Mouse (Mus musculus): ENCODE results near the gene Fam71e1. TPM values are rescaled to one million over a fixed set of nuclear protein-coding genes. Genes with fewer than 3 reads are reported as not detected.
A peak's percentile ranks its signal among the peaks of the same experiment; 100 is the strongest.

The Fam71e1 gene
- polyA plus RNA-seq, 1 experiment from 2014 or later, result 25.3 TPM

DNA sequence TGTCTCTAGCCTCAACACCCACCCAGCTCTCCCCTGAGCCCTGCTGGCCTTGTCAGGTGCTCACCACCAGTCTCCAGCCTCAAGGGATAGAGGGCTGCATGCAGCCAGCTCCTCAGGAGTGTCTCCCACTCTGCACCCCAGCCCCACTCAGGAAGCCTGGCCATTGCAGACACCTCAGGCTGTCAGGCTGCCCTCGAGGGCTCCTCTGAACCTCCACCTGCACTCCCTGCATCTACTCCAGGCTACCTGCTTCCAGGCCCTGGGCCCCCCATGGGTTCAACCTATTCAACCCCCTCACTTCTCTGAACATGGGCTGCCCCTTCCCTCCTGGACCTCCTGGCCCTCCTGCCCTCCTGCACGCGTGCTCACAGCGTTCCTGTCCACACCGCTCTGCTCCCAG, 5.0 kb upstream of the Fam71e1 start:
- Histone ChIP-seq H3K9ac (ENCODE audit: low read length) (no peak overlapping the region), H3K9me3 (ENCODE audit: control insufficient read depth, low read length) (no peaks in the 10 kb centered on the region), H3K27me3 (ENCODE audit: control insufficient read depth, insufficient read depth, low read length) (no peaks in the 10 kb centered on the region), H3K27ac (ENCODE audit: low read depth, low read length) (no peak overlapping the region), H3K4me1 (replicated peaks; ENCODE audit: control insufficient read depth, insufficient read depth, low read length) (0 out of 2 replicates have a peak, but pooled peaks cover 5% of the 10 kb centered on the region), H3K4me3 (ENCODE audit: low read depth, low read length) (no peak overlapping the region), H3K4me2 (ENCODE audit: low read depth, low read length, severe bottlenecking) (no peak overlapping the region), H3K36me3 (ENCODE audit: control insufficient read depth, insufficient read depth, low read length) (peaks cover 4% of the 10 kb centered on the region; the same call in 1 of the 2 replicates)
- 95% methylated on average over 5 of the region's 5 CpGs for WGBS
- ATAC-seq (replicated peaks; ENCODE audit: low FRiP score) (no peak), DNase-seq (ENCODE audit: low spot score) (no peak)

DNA sequence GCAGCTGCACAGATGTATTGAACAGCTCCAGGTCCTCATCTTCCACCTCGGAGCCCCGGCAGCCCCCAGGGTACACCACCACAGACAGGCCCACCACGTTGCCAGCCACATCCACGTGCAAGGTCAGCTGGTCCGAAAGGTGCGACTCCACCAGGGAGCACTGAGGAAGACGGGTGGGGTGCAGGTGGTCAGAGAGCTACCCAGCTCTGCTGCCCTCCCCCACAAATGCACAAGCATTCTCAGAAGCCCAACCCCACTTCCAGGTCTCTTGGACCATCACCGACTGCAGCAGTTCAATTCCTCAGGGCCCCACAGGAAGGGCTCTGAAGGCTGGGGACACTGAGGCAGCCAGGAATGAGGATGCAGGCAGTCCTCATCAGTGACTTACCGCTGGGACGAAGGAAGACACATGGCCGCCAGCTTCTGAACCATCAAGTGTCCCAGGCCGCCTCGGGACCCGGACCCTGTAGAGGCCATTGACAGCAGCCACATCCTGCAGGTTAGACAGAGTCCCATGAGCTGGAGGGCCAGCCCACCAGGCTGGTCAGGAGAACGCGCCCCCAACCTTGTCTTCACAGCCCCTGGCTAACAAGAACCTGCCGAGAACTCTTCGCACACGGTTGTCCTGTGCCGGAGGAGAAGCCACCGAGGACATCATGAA, 4.1 kb upstream of the Fam71e1 start:
- DNase-seq (ENCODE audit: low spot score) (peak; percentile 51), ATAC-seq (replicated peaks; ENCODE audit: low FRiP score) (no peak)
- H3K4me2 ChIP-seq (ENCODE audit: low read depth, low read length, severe bottlenecking), result no peak overlapping the region
- no peaks in the 10 kb centered on the region for H3K9me3 ChIP-seq (ENCODE audit: control insufficient read depth, low read length)
- H3K27ac ChIP-seq (ENCODE audit: low read depth, low read length), result no peak overlapping the region
- H3K4me1 ChIP-seq (replicated peaks; ENCODE audit: control insufficient read depth, insufficient read depth, low read length), result peaks cover 5% of the 10 kb centered on the region
- H3K4me3 ChIP-seq (ENCODE audit: low read depth, low read length), result no peak overlapping the region
- H3K27me3 ChIP-seq (ENCODE audit: control insufficient read depth, insufficient read depth, low read length), result no peaks in the 10 kb centered on the region
- no peak overlapping the region for H3K9ac ChIP-seq (ENCODE audit: low read length)
- H3K36me3 ChIP-seq (ENCODE audit: control insufficient read depth, insufficient read depth, low read length), result peaks cover 4% of the 10 kb centered on the region; the same call in 1 of the 2 replicates
- 96% methylated on average over 20 of the region's 21 CpGs for WGBS

DNA sequence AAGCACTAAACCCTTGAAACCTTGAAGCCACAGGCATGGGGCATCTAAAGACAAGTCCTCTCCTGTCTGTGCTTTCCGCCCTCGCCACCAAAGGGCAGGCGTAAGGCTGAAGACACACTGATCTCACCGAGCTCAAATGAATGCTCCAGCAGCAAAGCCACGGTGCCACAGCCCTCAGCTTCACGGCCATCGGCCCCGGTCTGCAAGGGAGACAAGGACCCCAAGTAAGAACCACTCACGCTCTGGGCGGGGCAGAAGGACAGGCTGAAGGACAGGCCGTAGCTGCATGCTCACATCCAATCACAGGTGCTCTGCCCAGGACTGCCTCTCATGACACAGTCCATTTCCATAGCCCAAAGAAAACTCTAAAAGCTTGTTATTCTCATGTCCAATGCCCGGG, 1.7 kb upstream of the Fam71e1 start:
- H3K4me2 ChIP-seq (ENCODE audit: low read depth, low read length, severe bottlenecking), result no peak overlapping the region
- H3K9me3 ChIP-seq (ENCODE audit: control insufficient read depth, low read length), result no peaks in the 10 kb centered on the region
- WGBS, result 92% methylated on average over 12 of the region's 12 CpGs
- H3K4me3 ChIP-seq (ENCODE audit: low read depth, low read length), result no peak overlapping the region
- ATAC-seq (replicated peaks; ENCODE audit: low FRiP score) (no peak), DNase-seq (ENCODE audit: low spot score) (no peak)
- H3K4me1 ChIP-seq (replicated peaks; ENCODE audit: control insufficient read depth, insufficient read depth, low read length), result peaks cover 7% of the 10 kb centered on the region
- H3K27ac ChIP-seq (ENCODE audit: low read depth, low read length), result no peak overlapping the region
- H3K36me3 ChIP-seq (ENCODE audit: control insufficient read depth, insufficient read depth, low read length), result peaks cover 4% of the 10 kb centered on the region; the same call in 1 of the 2 replicates
- H3K27me3 ChIP-seq (ENCODE audit: control insufficient read depth, insufficient read depth, low read length), result no peaks in the 10 kb centered on the region
- H3K9ac ChIP-seq (ENCODE audit: low read length), result no peak overlapping the region

DNA sequence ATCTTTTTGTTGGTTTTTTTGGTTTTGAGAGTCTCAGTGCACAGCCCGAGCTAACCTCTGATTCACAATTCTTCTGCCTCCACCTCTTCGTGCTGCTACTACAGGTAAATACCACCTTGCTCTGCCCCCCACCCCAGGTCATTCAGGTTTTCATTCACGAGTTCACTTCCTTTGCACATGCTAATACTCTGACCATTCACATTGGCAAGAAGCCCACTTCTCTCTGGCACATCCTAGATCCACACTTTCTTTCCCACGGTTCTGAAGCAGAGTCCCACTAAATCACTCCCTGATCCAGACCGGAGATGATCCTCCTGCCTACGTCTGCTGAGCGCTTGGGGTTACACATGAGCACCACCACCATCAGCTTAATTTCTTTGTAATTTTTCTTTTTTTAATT, 1.3 kb upstream of the Fam71e1 start:
- Histone ChIP-seq H3K4me3 (ENCODE audit: low read depth, low read length) (no peak overlapping the region; the same call in 1 of the 2 replicates), H3K27me3 (ENCODE audit: control insufficient read depth, insufficient read depth, low read length) (no peaks in the 10 kb centered on the region), H3K36me3 (ENCODE audit: control insufficient read depth, insufficient read depth, low read length) (peaks cover 4% of the 10 kb centered on the region; the same call in 1 of the 2 replicates), H3K9ac (ENCODE audit: low read length) (peak overlapping the region; percentile 94; the same call in 1 of the 2 replicates), H3K4me1 (replicated peaks; ENCODE audit: control insufficient read depth, insufficient read depth, low read length) (peaks cover 7% of the 10 kb centered on the region), H3K27ac (ENCODE audit: low read depth, low read length) (no peak overlapping the region), H3K4me2 (ENCODE audit: low read depth, low read length, severe bottlenecking) (peak overlapping the region; percentile 88), H3K9me3 (ENCODE audit: control insufficient read depth, low read length) (no peaks in the 10 kb centered on the region)
- DNase-seq (ENCODE audit: low spot score) (no peak), ATAC-seq (replicated peaks; ENCODE audit: low FRiP score) (no peak)
- 91% methylated on average over 7 of the region's 7 CpGs for WGBS

DNA sequence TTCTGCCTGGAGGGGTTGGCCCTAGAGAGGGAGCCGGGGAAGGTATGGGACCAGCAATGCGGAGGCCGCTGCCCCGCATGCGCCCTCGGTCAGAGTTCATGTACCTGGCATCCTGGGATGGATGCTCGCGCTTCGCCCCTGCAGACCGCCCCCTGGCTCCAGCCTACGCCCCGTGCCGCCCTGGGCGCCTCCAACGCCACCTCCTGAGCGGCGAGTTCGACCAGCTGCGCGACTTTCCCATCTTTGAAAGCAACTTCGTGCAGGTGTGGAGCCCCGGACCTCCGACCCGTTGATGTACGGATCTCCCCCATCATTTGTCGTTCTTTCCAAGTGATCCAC, 359 bp downstream of the Fam71e1 start:
- Histone ChIP-seq H3K27ac (ENCODE audit: low read depth, low read length) (peak overlapping the region; percentile 77), H3K27me3 (ENCODE audit: control insufficient read depth, insufficient read depth, low read length) (no peaks in the 10 kb centered on the region), H3K4me3 (ENCODE audit: low read depth, low read length) (peak overlapping the region; percentile 51), H3K36me3 (ENCODE audit: control insufficient read depth, insufficient read depth, low read length) (peaks cover 2% of the 10 kb centered on the region; the same call in 1 of the 2 replicates), H3K9me3 (ENCODE audit: control insufficient read depth, low read length) (no peaks in the 10 kb centered on the region), H3K9ac (ENCODE audit: low read length) (peak overlapping the region; percentile 94), H3K4me1 (replicated peaks; ENCODE audit: control insufficient read depth, insufficient read depth, low read length) (peaks cover 7% of the 10 kb centered on the region), H3K4me2 (ENCODE audit: low read depth, low read length, severe bottlenecking) (peak overlapping the region; percentile 88)
- WGBS, result under 1% methylated on average over 26 of the region's 26 CpGs
- no peak for ATAC-seq (replicated peaks; ENCODE audit: low FRiP score)
- DNase-seq (ENCODE audit: low spot score), result no peak

DNA sequence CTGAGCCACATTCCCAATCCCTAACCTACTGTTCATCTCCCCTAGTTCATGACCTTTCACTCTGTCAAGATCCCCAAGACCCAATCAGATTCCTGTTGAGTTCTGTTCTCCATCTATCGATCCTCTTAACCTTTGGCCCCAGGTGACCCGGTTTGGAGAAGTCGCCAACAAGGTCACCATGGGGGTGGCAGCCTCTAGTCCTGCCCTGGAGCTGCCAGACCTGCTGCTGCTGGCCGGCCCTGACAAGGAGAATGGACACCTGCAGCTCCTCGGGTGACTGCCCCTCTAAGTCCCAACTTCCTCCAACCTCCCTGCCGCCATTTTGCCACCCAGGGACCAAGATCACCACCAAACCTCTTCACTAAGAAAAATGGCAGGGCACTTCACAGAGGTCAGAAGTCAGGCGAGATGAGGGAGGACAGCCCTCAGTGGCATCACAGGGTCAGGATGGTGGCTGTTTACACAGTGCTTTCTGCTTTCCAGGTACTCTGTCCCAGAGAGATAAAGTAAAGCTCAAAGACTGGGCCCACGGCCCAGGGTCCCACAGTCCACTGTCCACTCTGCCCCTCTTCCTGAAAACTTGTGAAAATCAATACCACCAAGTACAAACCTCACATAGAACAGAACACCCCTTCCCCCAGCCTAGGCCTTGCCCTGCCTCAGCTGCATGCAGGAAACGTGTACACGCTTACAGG, 1.1 kb downstream of the Fam71e1 start:
- ATAC-seq (replicated peaks; ENCODE audit: low FRiP score) (no peak), DNase-seq (ENCODE audit: low spot score) (no peak)
- Histone ChIP-seq H3K4me1 (replicated peaks; ENCODE audit: control insufficient read depth, insufficient read depth, low read length) (peaks cover 7% of the 10 kb centered on the region), H3K27me3 (ENCODE audit: control insufficient read depth, insufficient read depth, low read length) (no peaks in the 10 kb centered on the region), H3K27ac (ENCODE audit: low read depth, low read length) (peak overlapping the region; percentile 77; the same call in 1 of the 2 replicates), H3K4me2 (ENCODE audit: low read depth, low read length, severe bottlenecking) (peak overlapping the region; percentile 88), H3K36me3 (ENCODE audit: control insufficient read depth, insufficient read depth, low read length) (no peaks in the 10 kb centered on the region), H3K9me3 (ENCODE audit: control insufficient read depth, low read length) (no peaks in the 10 kb centered on the region), H3K9ac (ENCODE audit: low read length) (peak overlapping the region; percentile 94), H3K4me3 (ENCODE audit: low read depth, low read length) (peak overlapping the region; percentile 51)
- 81% methylated on average over 10 of the region's 10 CpGs for WGBS

DNA sequence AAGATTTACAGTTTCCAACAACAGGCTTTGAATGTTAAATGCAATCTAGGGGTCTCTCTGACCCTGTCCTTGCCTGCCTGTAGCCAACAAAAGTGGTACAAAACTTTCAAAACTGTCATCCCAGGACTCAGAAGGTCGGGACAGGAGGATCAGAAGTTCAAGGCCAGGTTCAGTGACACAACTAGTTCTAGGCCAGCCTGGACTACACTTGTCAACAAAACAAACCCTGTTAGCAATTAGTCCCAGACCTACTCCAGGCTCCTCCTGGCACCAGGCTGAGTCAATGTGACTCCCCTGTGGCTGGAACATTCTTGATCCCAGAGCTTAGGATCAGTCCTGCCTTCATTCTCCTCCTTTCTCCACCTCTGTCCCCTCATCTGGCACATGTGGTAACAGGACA, 2.5 kb downstream of the Fam71e1 start:
- Histone ChIP-seq H3K27ac (ENCODE audit: low read depth, low read length) (no peak overlapping the region), H3K27me3 (ENCODE audit: control insufficient read depth, insufficient read depth, low read length) (no peaks in the 10 kb centered on the region), H3K9me3 (ENCODE audit: control insufficient read depth, low read length) (no peaks in the 10 kb centered on the region), H3K4me1 (replicated peaks; ENCODE audit: control insufficient read depth, insufficient read depth, low read length) (peaks cover 7% of the 10 kb centered on the region), H3K4me3 (ENCODE audit: low read depth, low read length) (no peak overlapping the region), H3K36me3 (ENCODE audit: control insufficient read depth, insufficient read depth, low read length) (no peaks in the 10 kb centered on the region), H3K4me2 (ENCODE audit: low read depth, low read length, severe bottlenecking) (no peak overlapping the region), H3K9ac (ENCODE audit: low read length) (no peak overlapping the region)
- WGBS, result 75% methylated on average over 1 of the region's 1 CpGs
- ATAC-seq (replicated peaks; ENCODE audit: low FRiP score), result no peak
- DNase-seq (ENCODE audit: low spot score), result no peak

DNA sequence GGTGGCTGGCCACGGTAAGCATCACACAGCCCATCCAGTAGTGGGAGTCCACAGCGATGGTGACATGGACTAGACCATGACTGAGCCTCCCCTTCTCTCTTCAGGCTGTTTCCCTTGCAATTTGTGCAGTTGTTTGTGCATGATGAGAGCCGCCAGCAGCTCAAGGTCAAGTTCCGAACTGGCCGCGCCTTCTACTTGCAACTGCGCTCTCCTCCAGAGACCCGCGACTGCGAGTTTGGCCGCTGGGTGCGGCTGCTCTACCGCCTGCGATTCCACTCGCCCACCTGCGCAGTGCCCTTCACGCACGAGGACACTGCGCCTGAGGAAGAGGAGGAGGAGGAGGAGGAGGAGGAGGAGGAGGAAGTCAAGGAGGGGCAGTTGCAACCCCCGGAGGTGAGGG, 3.7 kb downstream of the Fam71e1 start:
- Histone ChIP-seq H3K27me3 (ENCODE audit: control insufficient read depth, insufficient read depth, low read length) (no peaks in the 10 kb centered on the region), H3K4me3 (ENCODE audit: low read depth, low read length) (no peak overlapping the region), H3K27ac (ENCODE audit: low read depth, low read length) (no peak overlapping the region), H3K36me3 (ENCODE audit: control insufficient read depth, insufficient read depth, low read length) (no peaks in the 10 kb centered on the region), H3K9ac (ENCODE audit: low read length) (no peak overlapping the region), H3K9me3 (ENCODE audit: control insufficient read depth, low read length) (no peaks in the 10 kb centered on the region), H3K4me2 (ENCODE audit: low read depth, low read length, severe bottlenecking) (no peak overlapping the region), H3K4me1 (replicated peaks; ENCODE audit: control insufficient read depth, insufficient read depth, low read length) (peaks cover 7% of the 10 kb centered on the region)
- DNase-seq (ENCODE audit: low spot score), result no peak
- 69% methylated on average over 20 of the region's 20 CpGs for WGBS
- no peak for ATAC-seq (replicated peaks; ENCODE audit: low FRiP score)
